Mouse (Mus musculus) adrenal gland, postnatal 14 days (tissue): ENCODE results near the gene Pik3r6. TPM values are rescaled to one million over a fixed set of nuclear protein-coding genes. Genes with fewer than 3 reads are reported as not detected.
A peak's percentile ranks its signal among the peaks of the same experiment; 100 is the strongest.

Source experiments
- DNase-seq: peaks from one replicate; pipeline ENCODE4 v3.0.0; 2021; ENCODE audit warnings: mixed read lengths
- total RNA-seq: library from RNA; stranded (reverse); gene quantifications from 2 replicates; pipeline ENCODE4 v1.2.3, GENCODE M21; 2021

Gene Pik3r6
- total RNA-seq, 1 experiment from 2014 or later = 4.4 TPM

GRCm38 (mm10) chr11:68487720-68488119, 15.1 kb upstream of the Pik3r6 start:
- no peak for DNase-seq

GRCm38 (mm10) chr11:68488256-68488824, 14.5 kb upstream of the Pik3r6 start:
- DNase-seq = no peak

GRCm38 (mm10) chr11:68489236-68489635, 13.6 kb upstream of the Pik3r6 start:
- no peak for DNase-seq

GRCm38 (mm10) chr11:68492592-68492991, 10.2 kb upstream of the Pik3r6 start:
- no peak for DNase-seq

GRCm38 (mm10) chr11:68493760-68494159, 9.1 kb upstream of the Pik3r6 start:
- no peak for DNase-seq

- DNase-seq = no peak
These were observed 5.7 kb upstream of the Pik3r6 start for GRCm38 (mm10) chr11:68497081-68497480.

GRCm38 (mm10) chr11:68498517-68498916, 4.3 kb upstream of the Pik3r6 start:
- DNase-seq = no peak

GRCm38 (mm10) chr11:68498999-68499699, 3.7 kb upstream of the Pik3r6 start:
- DNase-seq = no peak

- DNase-seq = no peak
These were observed 1.9 kb upstream of the Pik3r6 start for GRCm38 (mm10) chr11:68500949-68501350.

- no peak for DNase-seq
These were observed 411 bp upstream of the Pik3r6 start for GRCm38 (mm10) chr11:68502408-68502807.

- no peak for DNase-seq
These were observed 2.1 kb downstream of the Pik3r6 start for GRCm38 (mm10) chr11:68504913-68505312.

GRCm38 (mm10) chr11:68507246-68507645, 4.4 kb downstream of the Pik3r6 start:
- DNase-seq = no peak

- DNase-seq = no peak
These were observed 5.8 kb downstream of the Pik3r6 start for GRCm38 (mm10) chr11:68508619-68509018.

- no peak for DNase-seq
These were observed 6.4 kb downstream of the Pik3r6 start for GRCm38 (mm10) chr11:68509194-68509593.

GRCm38 (mm10) chr11:68513969-68514368, 11.2 kb downstream of the Pik3r6 start:
- DNase-seq = no peak

- DNase-seq = no peak
These were observed 16.5 kb downstream of the Pik3r6 start for GRCm38 (mm10) chr11:68519362-68519761.

- no peak for DNase-seq
These were observed 17.0 kb downstream of the Pik3r6 start for GRCm38 (mm10) chr11:68519815-68520214.

GRCm38 (mm10) chr11:68520439-68520838, 17.6 kb downstream of the Pik3r6 start:
- DNase-seq = no peak

GRCm38 (mm10) chr11:68521352-68521751, 18.5 kb downstream of the Pik3r6 start:
- no peak for DNase-seq

GRCm38 (mm10) chr11:68526441-68526840, 23.6 kb downstream of the Pik3r6 start:
- no peak for DNase-seq

- peak; percentile 65 for DNase-seq
These were observed 28.4 kb downstream of the Pik3r6 start for GRCm38 (mm10) chr11:68531066-68531806.

- no peak for DNase-seq
These were observed 29.2 kb downstream of the Pik3r6 start for GRCm38 (mm10) chr11:68531941-68532535.

GRCm38 (mm10) chr11:68532773-68533172, 30.0 kb downstream of the Pik3r6 start:
- DNase-seq = peak; percentile 29
